Mouse (Mus musculus) embryonic facial prominence, embryonic 12.5 days (tissue): ENCODE results near the gene Bnc1. TPM values are rescaled to one million over a fixed set of nuclear protein-coding genes. Genes with fewer than 3 reads are reported as not detected.

Experiments used
- ATAC-seq: fragments of 200-750 bp; cut with Nextera tagmentation; 2 replicates; pipeline ENCODE4 v1.8.0; 2017; ENCODE audit not compliant: insufficient number of reproducible peaks, insufficient read depth, low FRiP score, low TSS enrichment
- H3K27ac ChIP-seq: fragments of 300-500 bp; sonication (generic); 2 replicates; pipeline ENCODE4 v1.5.1; 2016; ENCODE audit warnings: mild to moderate bottlenecking
- H3K27me3 ChIP-seq: fragments of 300-500 bp; sonication (generic); 2 replicates; pipeline ENCODE4 v1.6.1; 2016; ENCODE audit warnings: mild to moderate bottlenecking, moderate library complexity
- H3K36me3 ChIP-seq: fragments of 300-500 bp; sonication (generic); 2 replicates; pipeline ENCODE4 v1.6.1; 2016; ENCODE audit warnings: mild to moderate bottlenecking
- H3K4me1 ChIP-seq: fragments of 300-500 bp; sonication (generic); 2 replicates; pipeline ENCODE4 v1.6.1; 2016
- H3K4me2 ChIP-seq: fragments of 300-500 bp; sonication (generic); replicated peaks from 2 replicates; pipeline ENCODE4 v1.6.1; 2016; ENCODE audit warnings: mild to moderate bottlenecking, moderate library complexity
- H3K4me3 ChIP-seq: fragments of 300-500 bp; sonication (generic); 2 replicates; pipeline ENCODE4 v1.5.1; 2016; ENCODE audit warnings: mild to moderate bottlenecking
- H3K9ac ChIP-seq: fragments of 300-500 bp; sonication (generic); 2 replicates; pipeline ENCODE4 v1.6.1; 2016; ENCODE audit warnings: mild to moderate bottlenecking, moderate library complexity
- H3K9me3 ChIP-seq: fragments of 300-500 bp; sonication (generic); 2 replicates; pipeline ENCODE4 v1.6.1; 2016; ENCODE audit warnings: mild to moderate bottlenecking, moderate library complexity
- WGBS: fragments of 180-500 bp; shearing (Covaris S2); methylation state at CpG from one replicate; pipeline ENCODE4 v1.1.7; 2016; 5-methylcytosine and 5-hydroxymethylcytosine counted together
- polyA plus RNA-seq: library from polyadenylated mRNA; unstranded; fragments of >200 nt; fragmentation: Nextera tagmentation; extraction: Ambion mirVana; gene quantifications from 2 replicates; pipeline ENCODE4 v1.2.1, GENCODE M21; 2016

The Bnc1 gene
- polyA plus RNA-seq, 1 experiment from 2014 or later = 5.2 TPM

DNA sequence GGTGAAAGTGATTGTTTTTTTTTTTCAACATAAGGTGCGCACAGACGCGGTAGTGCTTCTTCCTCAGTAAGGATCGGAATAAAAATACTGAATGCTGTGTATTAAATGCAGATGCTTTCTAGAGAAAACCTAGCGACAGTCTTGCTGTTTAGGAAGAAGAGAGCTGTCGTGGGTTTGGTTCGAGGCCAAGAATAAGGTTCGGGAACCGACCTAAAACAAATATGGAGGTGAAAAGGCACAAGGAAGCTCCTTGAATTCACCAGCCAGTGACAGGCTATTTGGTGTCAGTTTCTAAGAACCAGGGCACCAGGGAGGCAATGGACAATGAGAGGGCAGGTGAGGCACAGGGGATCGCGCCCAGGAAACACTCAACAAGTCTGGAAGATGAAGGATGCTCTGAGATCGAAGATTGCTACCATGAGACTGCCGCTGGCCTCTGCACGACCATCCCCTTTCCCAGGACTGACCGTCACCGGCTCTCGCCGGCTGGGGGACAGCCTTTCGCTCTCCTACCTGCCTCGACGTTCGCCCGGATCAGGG, 59.0 kb downstream of the Bnc1 start:
- Histone ChIP-seq H3K9me3 (no peaks in the 10 kb centered on the region), H3K4me3 (peak overlapping the region; percentile 89), H3K4me1 (peaks cover 29% of the 10 kb centered on the region; the same call in 1 of the 2 replicates), H3K27ac (peak overlapping the region; percentile 95), H3K36me3 (no peaks in the 10 kb centered on the region), H3K9ac (peak overlapping the region; percentile 94), H3K27me3 (0 out of 2 replicates have a peak, but pooled peaks cover 3% of the 10 kb centered on the region), H3K4me2 (peak overlapping the region; percentile 78)
- peak; percentile 59; the same call in 1 of the 2 replicates for ATAC-seq
- WGBS = 4% methylated on average over 23 of the region's 23 CpGs

DNA sequence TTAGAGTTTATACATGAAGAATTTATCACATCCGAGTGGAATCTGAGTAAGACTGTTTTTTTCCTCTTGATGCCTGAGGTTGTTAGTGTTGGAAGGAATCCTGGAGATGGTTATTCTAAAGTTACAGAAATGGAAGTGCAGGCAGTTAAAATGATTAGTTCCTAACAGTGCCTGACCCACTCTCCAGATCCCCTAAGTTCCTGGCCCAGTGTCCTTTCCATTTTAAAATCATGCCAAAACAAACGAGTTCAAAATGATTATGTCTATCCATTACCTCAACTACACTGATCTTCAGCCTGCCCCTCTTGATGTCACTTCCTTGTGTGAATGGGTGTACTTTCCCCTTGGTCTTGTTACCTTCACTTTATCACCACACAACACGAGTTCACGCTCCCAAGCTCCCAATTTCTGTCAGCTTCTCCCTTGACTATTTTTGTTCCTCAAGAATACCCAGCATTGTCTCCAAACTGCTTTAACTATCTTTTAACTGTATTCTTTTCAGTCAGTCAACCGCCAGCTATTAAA, 59.5 kb downstream of the Bnc1 start:
- no peak for ATAC-seq
- WGBS = 24% methylated on average over 5 of the region's 5 CpGs

DNA sequence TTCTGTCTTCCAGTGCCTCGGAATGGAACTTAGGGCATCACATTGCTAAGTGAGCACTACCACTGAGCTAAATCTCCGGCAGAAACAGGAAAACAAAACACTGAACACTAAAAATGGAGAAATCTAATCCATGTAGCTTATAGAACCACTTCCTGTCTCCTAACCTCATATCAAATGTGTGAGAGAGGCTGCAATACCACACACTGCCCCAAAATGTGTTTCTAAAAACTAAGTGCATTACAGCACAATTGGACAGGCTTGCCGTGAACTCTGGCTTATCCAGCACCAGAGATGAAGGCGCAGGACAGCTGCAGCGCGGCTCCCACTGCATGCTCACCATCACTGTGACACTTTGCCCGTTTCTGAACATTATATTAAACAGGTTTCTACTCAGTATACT, 63.1 kb downstream of the Bnc1 start:
- Histone ChIP-seq H3K36me3 (no peaks in the 10 kb centered on the region), H3K27ac (no peak overlapping the region), H3K4me3 (no peak overlapping the region), H3K4me1 (peaks cover 27% of the 10 kb centered on the region; the same call in 1 of the 2 replicates), H3K4me2 (no peak overlapping the region), H3K9me3 (no peaks in the 10 kb centered on the region), H3K27me3 (0 out of 2 replicates have a peak, but pooled peaks cover 3% of the 10 kb centered on the region), H3K9ac (no peak overlapping the region)
- WGBS = 69% methylated on average over 7 of the region's 7 CpGs
- ATAC-seq = no peak

More for the DNA sequence above, 59.5 kb downstream of the Bnc1 start:
- Histone ChIP-seq H3K4me1 (peaks cover 30% of the 10 kb centered on the region; the same call in 1 of the 2 replicates), H3K27ac (no peak overlapping the region), H3K9ac (peak overlapping the region; percentile 94), H3K4me2 (peak overlapping the region; percentile 78), H3K9me3 (no peaks in the 10 kb centered on the region), H3K27me3 (0 out of 2 replicates have a peak, but pooled peaks cover 3% of the 10 kb centered on the region), H3K4me3 (peak overlapping the region; percentile 89), H3K36me3 (no peaks in the 10 kb centered on the region)

DNA sequence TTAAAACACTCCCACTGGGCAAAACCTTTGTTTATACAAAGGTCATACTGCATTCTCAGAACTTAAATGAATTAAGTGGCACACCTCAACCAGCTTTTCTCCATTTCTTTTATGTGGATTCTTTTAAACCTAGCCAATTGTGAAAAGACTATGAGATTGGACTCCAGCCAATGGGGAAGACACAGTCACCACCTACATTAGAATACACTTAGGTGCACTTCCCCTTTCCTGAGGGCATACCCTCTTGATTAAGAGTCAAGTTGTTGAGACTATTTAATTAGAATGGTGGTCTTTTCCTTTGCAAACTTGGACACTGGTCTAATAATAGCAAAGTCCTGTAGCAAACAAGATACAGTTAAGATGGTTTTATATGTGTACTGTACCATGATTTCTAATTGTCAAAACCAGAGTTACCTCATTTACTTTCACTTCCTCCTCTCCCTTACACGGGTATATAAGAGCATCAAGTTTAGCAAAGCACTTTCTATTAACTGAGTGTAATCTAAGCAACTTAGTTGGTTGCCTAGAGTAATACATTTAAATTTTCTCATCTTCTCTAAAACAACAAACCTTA, 70.6 kb downstream of the Bnc1 start:
- H3K27me3 ChIP-seq = no peaks in the 10 kb centered on the region
- no peak overlapping the region for H3K4me3 ChIP-seq
- H3K9me3 ChIP-seq = no peaks in the 10 kb centered on the region
- H3K4me1 ChIP-seq = peaks cover 4% of the 10 kb centered on the region
- H3K27ac ChIP-seq = no peak overlapping the region
- no peak overlapping the region for H3K9ac ChIP-seq
- 69% methylated on average over 1 of the region's 1 CpGs for WGBS
- no peak for ATAC-seq
- H3K4me2 ChIP-seq = no peak overlapping the region
- H3K36me3 ChIP-seq = no peaks in the 10 kb centered on the region

GRCm38 (mm10) chr7:81920314-81920713, 71.8 kb downstream of the Bnc1 start:
- no peaks in the 10 kb centered on the region for H3K36me3 ChIP-seq
- peaks cover 4% of the 10 kb centered on the region for H3K4me1 ChIP-seq
- no peak overlapping the region for H3K4me2 ChIP-seq
- H3K9ac ChIP-seq = no peak overlapping the region
- no peak overlapping the region for H3K4me3 ChIP-seq
- WGBS = 66% methylated on average over 4 of the region's 4 CpGs
- H3K27ac ChIP-seq = no peak overlapping the region
- no peak for ATAC-seq
- H3K27me3 ChIP-seq = no peaks in the 10 kb centered on the region
- no peaks in the 10 kb centered on the region for H3K9me3 ChIP-seq

DNA sequence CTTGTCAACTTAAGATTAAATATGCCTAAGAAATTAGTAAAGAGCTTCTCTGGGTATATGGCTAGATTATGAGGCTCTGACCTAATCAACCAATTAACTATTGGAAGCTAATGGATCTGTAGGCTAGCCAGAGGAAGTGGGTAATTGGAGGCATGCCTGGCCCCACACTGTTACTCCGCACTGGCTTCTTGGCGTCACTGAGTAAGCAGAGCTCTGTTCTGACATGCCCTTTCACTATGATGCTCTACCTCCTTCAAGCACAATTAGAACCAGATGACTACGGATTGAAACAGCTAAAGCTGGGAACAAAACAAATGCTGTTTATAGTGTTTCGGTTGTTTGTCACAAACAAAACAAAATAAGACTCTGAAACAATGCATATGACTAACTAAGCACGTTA, 73.8 kb downstream of the Bnc1 start:
- WGBS = 22% methylated on average over 5 of the region's 5 CpGs
- H3K4me2 ChIP-seq = no peak overlapping the region
- H3K9ac ChIP-seq = no peak overlapping the region
- peaks cover 4% of the 10 kb centered on the region; the same call in 1 of the 2 replicates for H3K4me1 ChIP-seq
- no peaks in the 10 kb centered on the region for H3K27me3 ChIP-seq
- no peak overlapping the region for H3K4me3 ChIP-seq
- H3K27ac ChIP-seq = no peak overlapping the region
- no peaks in the 10 kb centered on the region for H3K36me3 ChIP-seq
- H3K9me3 ChIP-seq = no peaks in the 10 kb centered on the region
- no peak for ATAC-seq

Other genes with a start within 250 kb of the Bnc1 start
- gene Ramac, start 229.4 kb downstream of the Bnc1 start, polyA plus RNA-seq = 119 and 122 TPM in 2 replicates
- gene 3110040N11Rik, start 202.8 kb downstream of the Bnc1 start, polyA plus RNA-seq = 45.8 and 54.4 TPM in 2 replicates
- gene Btbd1, start 162.9 kb downstream of the Bnc1 start, polyA plus RNA-seq = 83.2 and 86.0 TPM in 2 replicates
- gene Gm10160, start 136.5 kb downstream of the Bnc1 start, polyA plus RNA-seq = not detected in 2 replicates
- gene Tm6sf1, start 133.3 kb downstream of the Bnc1 start, polyA plus RNA-seq = 15.8 and 16.0 TPM in 2 replicates
- 34.7 and 35.7 TPM in 2 replicates for gene Hdgfl3, start 57.8 kb downstream of the Bnc1 start, polyA plus RNA-seq
- gene Sh3gl3, start 181.5 kb upstream of the Bnc1 start, polyA plus RNA-seq = 40.6 and 42.5 TPM in 2 replicates